Mouse (Mus musculus) midbrain, postnatal 0 days (tissue): ENCODE measurements around the gene Tbc1d22b. TPM values are rescaled to one million over a fixed set of nuclear protein-coding genes. Genes with fewer than 3 reads are reported as not detected.

Source experiments
- ATAC-seq: fragments of 200-750 bp; cut with Nextera tagmentation; 2 replicates; pipeline ENCODE4 v1.8.0; 2017; ENCODE audit warnings: moderate number of reproducible peaks, mild to moderate bottlenecking, moderate TSS enrichment, moderate library complexity; ENCODE audit not compliant: low FRiP score
- DNase-seq: peaks from one replicate; pipeline ENCODE4 v3.0.0-alpha.2; 2015; ENCODE audit warnings: low spot score
- H3K27ac ChIP-seq: fragments of 300-500 bp; sonication (generic); 2 replicates; pipeline ENCODE4 v1.5.1; 2014; ENCODE audit warnings: low read depth, mild to moderate bottlenecking, low read length, mixed read lengths
- H3K27me3 ChIP-seq: fragments of 300-500 bp; sonication (generic); 2 replicates; pipeline ENCODE4 v1.6.1; 2014; ENCODE audit warnings: low read length, control low read depth, mixed read lengths; ENCODE audit not compliant: insufficient read depth
- H3K36me3 ChIP-seq: fragments of 300-500 bp; sonication (generic); 2 replicates; pipeline ENCODE4 v1.6.1; 2014; ENCODE audit warnings: low read length, control low read depth, mixed read lengths; ENCODE audit not compliant: insufficient read depth
- H3K4me1 ChIP-seq: fragments of 300-500 bp; sonication (generic); 2 replicates; pipeline ENCODE4 v1.6.1; 2014; ENCODE audit warnings: mild to moderate bottlenecking, control low read depth, antibody characterized with exemption, low read length, mixed read lengths; ENCODE audit not compliant: insufficient read depth
- H3K4me2 ChIP-seq: fragments of 300-500 bp; sonication (generic); 2 replicates; pipeline ENCODE4 v1.6.1; 2014; ENCODE audit warnings: low read depth, mild to moderate bottlenecking, low read length, mixed read lengths; ENCODE audit not compliant: poor library complexity, severe bottlenecking
- H3K4me3 ChIP-seq: fragments of 300-500 bp; sonication (generic); 2 replicates; pipeline ENCODE4 v1.5.1; 2014; ENCODE audit warnings: low read depth, mild to moderate bottlenecking, low read length, moderate library complexity
- H3K9ac ChIP-seq: fragments of 300-500 bp; sonication (generic); replicated peaks from 2 replicates; pipeline ENCODE4 v1.6.1; 2014; ENCODE audit warnings: mild to moderate bottlenecking, low read length, moderate library complexity, mixed read lengths; ENCODE audit not compliant: poor library complexity, severe bottlenecking
- H3K9me3 ChIP-seq: fragments of 300-500 bp; sonication (generic); 2 replicates; pipeline ENCODE4 v1.6.1; 2016; ENCODE audit warnings: low read length, control low read depth
- CTCF ChIP-seq: IDR thresholded peaks from 2 replicates; pipeline ENCODE4 v1.5.1; 2016; ENCODE audit warnings: antibody characterized with exemption, mild to moderate bottlenecking
- WGBS: fragments of 180-500 bp; shearing (Covaris S2); extraction: QIAGEN DNeasy Blood & Tissue Kit; methylation state at CpG from one replicate; pipeline ENCODE4 v1.1.7; 2014; 5-methylcytosine and 5-hydroxymethylcytosine counted together
- microRNA-seq: library from miRNA; unstranded; fragments of <30 nt; microRNA quantifications from one replicate; pipeline ENCODE4, GENCODE M21; 2016; ENCODE audit warnings: borderline number of aligned reads
- polyA plus RNA-seq: library from polyadenylated mRNA; unstranded; fragments of >200 nt; fragmentation: Nextera tagmentation; extraction: Ambion mirVana; gene quantifications from 2 replicates; pipeline ENCODE4 v1.2.1, GENCODE M21; 2015
- total RNA-seq: library from RNA; depleted of rRNA; stranded (reverse); fragments of >200 nt; gene quantifications from 2 replicates; pipeline ENCODE4 v1.2.3, GENCODE M21; 2014; rRNA removed

Tbc1d22b gene
- total and polyA plus RNA-seq, 2 experiments from 2014 or later = 30.7 to 52.0 TPM

DNA sequence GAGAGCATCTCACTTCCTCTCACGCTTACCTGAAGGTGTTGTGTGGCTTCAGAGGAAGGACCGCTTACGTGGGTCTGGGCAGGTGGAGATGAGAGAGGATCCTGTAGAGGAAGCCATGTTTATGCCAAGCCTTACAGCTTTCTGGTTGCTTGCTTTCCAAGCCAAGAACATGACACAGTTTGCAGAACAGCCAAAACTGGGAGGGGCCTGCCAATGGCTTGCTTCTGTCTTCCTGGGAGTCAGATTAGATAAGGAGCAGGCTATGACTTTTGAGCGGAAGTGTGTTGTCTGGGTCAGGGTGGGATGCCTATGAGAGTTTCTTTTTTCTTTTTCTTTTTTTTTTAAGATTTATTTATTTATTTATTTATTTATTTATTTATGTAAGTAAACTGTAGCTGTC, 87.8 kb downstream of the Tbc1d22b start:
- Histone ChIP-seq H3K27me3 (no peaks in the 10 kb centered on the region), H3K9me3 (no peaks in the 10 kb centered on the region), H3K4me2 (no peak overlapping the region), H3K36me3 (peaks cover 51% of the 10 kb centered on the region), H3K27ac (no peak overlapping the region), H3K4me3 (no peak overlapping the region), H3K9ac (no peak overlapping the region), H3K4me1 (no peaks in the 10 kb centered on the region)
- ATAC-seq (no peak), DNase-seq (no peak)
- 94% methylated on average over 4 of the region's 4 CpGs for WGBS
- no peak for TF ChIP-seq CTCF

DNA sequence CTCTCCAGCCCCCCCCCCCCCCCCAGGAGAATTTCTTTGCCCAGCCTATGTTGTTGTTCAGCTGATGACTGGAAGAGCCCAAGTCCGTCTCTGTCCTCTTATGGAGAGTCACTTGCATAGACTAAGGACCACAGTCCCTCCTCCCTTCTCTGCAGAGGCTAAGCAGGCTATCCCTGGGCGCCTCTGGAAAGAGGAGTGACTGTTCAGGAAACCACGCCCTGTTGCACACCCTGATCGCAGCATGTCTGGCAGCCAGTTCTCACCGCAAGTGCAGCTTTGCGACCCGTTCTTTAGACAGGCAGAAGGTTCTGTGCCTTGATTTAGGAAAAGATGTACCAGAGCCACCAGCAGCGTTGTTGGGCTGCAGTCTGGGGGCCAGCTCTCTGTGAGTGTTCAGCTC, 88.3 kb downstream of the Tbc1d22b start:
- Histone ChIP-seq H3K36me3 (peaks cover 51% of the 10 kb centered on the region), H3K9ac (no peak overlapping the region), H3K4me2 (no peak overlapping the region), H3K27ac (no peak overlapping the region), H3K4me3 (no peak overlapping the region), H3K27me3 (no peaks in the 10 kb centered on the region), H3K9me3 (no peaks in the 10 kb centered on the region), H3K4me1 (no peaks in the 10 kb centered on the region)
- WGBS = 79% methylated on average over 8 of the region's 8 CpGs
- DNase-seq = no peak
- ATAC-seq = no peak
- no peak for TF ChIP-seq CTCF

DNA sequence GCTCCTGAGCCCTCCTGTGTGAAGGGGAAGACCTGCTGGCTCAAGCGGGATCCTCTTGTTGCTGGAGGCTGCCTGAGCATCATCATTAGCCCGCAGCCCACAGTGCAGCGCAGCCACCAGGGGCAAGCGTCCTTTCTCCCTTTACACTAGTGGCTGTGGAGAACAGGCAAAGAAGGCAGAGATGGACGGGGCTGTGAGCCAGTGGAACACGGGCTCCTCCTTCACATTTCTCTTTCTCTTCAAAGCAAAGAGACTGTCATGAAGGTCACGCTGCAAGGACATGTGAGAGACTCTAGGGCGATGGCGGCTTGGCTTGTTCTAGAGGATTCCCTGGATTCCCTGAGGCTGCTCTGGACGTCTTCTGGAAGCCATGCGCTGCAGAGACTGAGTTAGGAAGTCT, 91.4 kb downstream of the Tbc1d22b start:
- Histone ChIP-seq H3K4me1 (no peaks in the 10 kb centered on the region), H3K4me3 (no peak overlapping the region), H3K9me3 (no peaks in the 10 kb centered on the region), H3K27ac (no peak overlapping the region), H3K27me3 (no peaks in the 10 kb centered on the region), H3K9ac (no peak overlapping the region), H3K4me2 (no peak overlapping the region), H3K36me3 (peaks cover 39% of the 10 kb centered on the region)
- 94% methylated on average over 11 of the region's 11 CpGs for WGBS
- no peak for TF ChIP-seq CTCF
- DNase-seq = no peak
- no peak for ATAC-seq

DNA sequence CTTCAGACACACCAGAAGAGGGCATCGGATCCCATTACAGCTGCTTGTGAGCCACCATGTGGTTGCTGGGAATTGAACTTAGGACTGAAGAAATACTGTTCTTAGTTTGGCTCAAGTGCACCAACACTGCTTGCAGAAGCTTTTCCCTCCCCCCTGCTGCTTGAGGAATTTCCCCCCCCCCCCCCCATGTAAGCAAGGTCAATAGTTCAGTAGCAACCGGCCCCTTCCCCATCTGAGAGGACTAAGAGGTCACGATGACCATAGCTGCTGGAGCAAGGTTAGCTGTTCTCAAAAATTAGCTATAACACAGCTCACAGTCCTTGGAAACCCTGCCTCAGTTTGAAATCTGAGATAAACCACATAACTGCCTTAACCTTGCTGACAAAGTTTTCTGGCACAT, 92.6 kb downstream of the Tbc1d22b start:
- 65% methylated on average over 3 of the region's 3 CpGs for WGBS
- Histone ChIP-seq H3K27me3 (no peaks in the 10 kb centered on the region), H3K4me3 (no peak overlapping the region), H3K4me1 (no peaks in the 10 kb centered on the region), H3K4me2 (no peak overlapping the region), H3K9ac (no peak overlapping the region), H3K9me3 (no peaks in the 10 kb centered on the region), H3K36me3 (peaks cover 39% of the 10 kb centered on the region), H3K27ac (no peak overlapping the region)
- no peak for TF ChIP-seq CTCF
- DNase-seq (no peak), ATAC-seq (no peak)

Small RNA genes lying within 50 kb of the gene (microRNA-seq; reads per million reads assigned to microRNA genes)
- gene Mir7667 = not detected

Other genes starting within 250 kb of the Tbc1d22b start
- gene Pi16, start 232.1 kb upstream of the Tbc1d22b start, total RNA-seq = 4.3 and 4.6 TPM in 2 replicates
- 3.3 and 4.0 TPM in 2 replicates for gene Pi16, start 232.1 kb upstream of the Tbc1d22b start, polyA plus RNA-seq
- gene Mtch1, start 201.9 kb upstream of the Tbc1d22b start, total RNA-seq = 605 and 625 TPM in 2 replicates
- gene Mtch1, start 201.9 kb upstream of the Tbc1d22b start, polyA plus RNA-seq = 510 and 517 TPM in 2 replicates
- 13.4 and 27.3 TPM in 2 replicates for gene Fgd2, start 188.9 kb upstream of the Tbc1d22b start, total RNA-seq
- gene Fgd2, start 188.9 kb upstream of the Tbc1d22b start, polyA plus RNA-seq = 14.4 and 16.5 TPM in 2 replicates
- gene Pim1, start 59.0 kb upstream of the Tbc1d22b start, total RNA-seq = 8.3 and 10.9 TPM in 2 replicates
- 10.6 and 12.7 TPM in 2 replicates for gene Pim1, start 59.0 kb upstream of the Tbc1d22b start, polyA plus RNA-seq
- gene Gm17657, start 147 bp upstream of the Tbc1d22b start, total RNA-seq = not detected in 2 replicates
- not detected in 2 replicates for gene Gm17657, start 147 bp upstream of the Tbc1d22b start, polyA plus RNA-seq
- gene Tmem217, start 2.6 kb downstream of the Tbc1d22b start, total RNA-seq = not detected in 2 replicates
- gene Tmem217, start 2.6 kb downstream of the Tbc1d22b start, polyA plus RNA-seq = 0.71 and 0.84 TPM in 2 replicates
- gene Rnf8, start 65.0 kb downstream of the Tbc1d22b start, total RNA-seq = 21.9 and 47.2 TPM in 2 replicates
- 74.3 and 75.3 TPM in 2 replicates for gene Rnf8, start 65.0 kb downstream of the Tbc1d22b start, polyA plus RNA-seq
- gene Gm28043, start 65.1 kb downstream of the Tbc1d22b start, total RNA-seq = 3.8 and 6.7 TPM in 2 replicates
- 1.2 and 1.7 TPM in 2 replicates for gene Gm28043, start 65.1 kb downstream of the Tbc1d22b start, polyA plus RNA-seq
- 58.5 and 63.6 TPM in 2 replicates for gene Cmtr1, start 110.8 kb downstream of the Tbc1d22b start, total RNA-seq
- 105 and 106 TPM in 2 replicates for gene Cmtr1, start 110.8 kb downstream of the Tbc1d22b start, polyA plus RNA-seq
- gene Ccdc167, start 167.3 kb downstream of the Tbc1d22b start, total RNA-seq = 9.0 and 9.4 TPM in 2 replicates
- 8.3 and 8.6 TPM in 2 replicates for gene Ccdc167, start 167.3 kb downstream of the Tbc1d22b start, polyA plus RNA-seq